Mouse (Mus musculus) midbrain, postnatal 0 days (tissue): ENCODE measurements around the gene Gp1bb. TPM values are rescaled to one million over a fixed set of nuclear protein-coding genes. Genes with fewer than 3 reads are reported as not detected.

Experiments
- ATAC-seq: fragments of 200-750 bp; cut with Nextera tagmentation; 2 replicates; pipeline ENCODE4 v1.8.0; 2017; ENCODE audit warnings: moderate number of reproducible peaks, mild to moderate bottlenecking, moderate TSS enrichment, moderate library complexity; ENCODE audit not compliant: low FRiP score
- DNase-seq: peaks from one replicate; pipeline ENCODE4 v3.0.0-alpha.2; 2015; ENCODE audit warnings: low spot score
- H3K27ac ChIP-seq: fragments of 300-500 bp; sonication (generic); 2 replicates; pipeline ENCODE4 v1.5.1; 2014; ENCODE audit warnings: low read depth, mild to moderate bottlenecking, low read length, mixed read lengths
- H3K27me3 ChIP-seq: fragments of 300-500 bp; sonication (generic); 2 replicates; pipeline ENCODE4 v1.6.1; 2014; ENCODE audit warnings: low read length, control low read depth, mixed read lengths; ENCODE audit not compliant: insufficient read depth
- H3K36me3 ChIP-seq: fragments of 300-500 bp; sonication (generic); 2 replicates; pipeline ENCODE4 v1.6.1; 2014; ENCODE audit warnings: low read length, control low read depth, mixed read lengths; ENCODE audit not compliant: insufficient read depth
- H3K4me1 ChIP-seq: fragments of 300-500 bp; sonication (generic); 2 replicates; pipeline ENCODE4 v1.6.1; 2014; ENCODE audit warnings: mild to moderate bottlenecking, control low read depth, antibody characterized with exemption, low read length, mixed read lengths; ENCODE audit not compliant: insufficient read depth
- H3K4me2 ChIP-seq: fragments of 300-500 bp; sonication (generic); 2 replicates; pipeline ENCODE4 v1.6.1; 2014; ENCODE audit warnings: low read depth, mild to moderate bottlenecking, low read length, mixed read lengths; ENCODE audit not compliant: poor library complexity, severe bottlenecking
- H3K4me3 ChIP-seq: fragments of 300-500 bp; sonication (generic); 2 replicates; pipeline ENCODE4 v1.5.1; 2014; ENCODE audit warnings: low read depth, mild to moderate bottlenecking, low read length, moderate library complexity
- H3K9ac ChIP-seq: fragments of 300-500 bp; sonication (generic); replicated peaks from 2 replicates; pipeline ENCODE4 v1.6.1; 2014; ENCODE audit warnings: mild to moderate bottlenecking, low read length, moderate library complexity, mixed read lengths; ENCODE audit not compliant: poor library complexity, severe bottlenecking
- H3K9me3 ChIP-seq: fragments of 300-500 bp; sonication (generic); 2 replicates; pipeline ENCODE4 v1.6.1; 2016; ENCODE audit warnings: low read length, control low read depth
- CTCF ChIP-seq: IDR thresholded peaks from 2 replicates; pipeline ENCODE4 v1.5.1; 2016; ENCODE audit warnings: antibody characterized with exemption, mild to moderate bottlenecking
- WGBS: fragments of 180-500 bp; shearing (Covaris S2); extraction: QIAGEN DNeasy Blood & Tissue Kit; methylation state at CpG from one replicate; pipeline ENCODE4 v1.1.7; 2014; 5-methylcytosine and 5-hydroxymethylcytosine counted together
- polyA plus RNA-seq: library from polyadenylated mRNA; unstranded; fragments of >200 nt; fragmentation: Nextera tagmentation; extraction: Ambion mirVana; gene quantifications from 2 replicates; pipeline ENCODE4 v1.2.1, GENCODE M21; 2015
- total RNA-seq: library from RNA; depleted of rRNA; stranded (reverse); fragments of >200 nt; gene quantifications from 2 replicates; pipeline ENCODE4 v1.2.3, GENCODE M21; 2014

Gene Gp1bb
- total and polyA plus RNA-seq, 2 experiments from 2014 or later: 11.6 to 28.6 TPM

DNA sequence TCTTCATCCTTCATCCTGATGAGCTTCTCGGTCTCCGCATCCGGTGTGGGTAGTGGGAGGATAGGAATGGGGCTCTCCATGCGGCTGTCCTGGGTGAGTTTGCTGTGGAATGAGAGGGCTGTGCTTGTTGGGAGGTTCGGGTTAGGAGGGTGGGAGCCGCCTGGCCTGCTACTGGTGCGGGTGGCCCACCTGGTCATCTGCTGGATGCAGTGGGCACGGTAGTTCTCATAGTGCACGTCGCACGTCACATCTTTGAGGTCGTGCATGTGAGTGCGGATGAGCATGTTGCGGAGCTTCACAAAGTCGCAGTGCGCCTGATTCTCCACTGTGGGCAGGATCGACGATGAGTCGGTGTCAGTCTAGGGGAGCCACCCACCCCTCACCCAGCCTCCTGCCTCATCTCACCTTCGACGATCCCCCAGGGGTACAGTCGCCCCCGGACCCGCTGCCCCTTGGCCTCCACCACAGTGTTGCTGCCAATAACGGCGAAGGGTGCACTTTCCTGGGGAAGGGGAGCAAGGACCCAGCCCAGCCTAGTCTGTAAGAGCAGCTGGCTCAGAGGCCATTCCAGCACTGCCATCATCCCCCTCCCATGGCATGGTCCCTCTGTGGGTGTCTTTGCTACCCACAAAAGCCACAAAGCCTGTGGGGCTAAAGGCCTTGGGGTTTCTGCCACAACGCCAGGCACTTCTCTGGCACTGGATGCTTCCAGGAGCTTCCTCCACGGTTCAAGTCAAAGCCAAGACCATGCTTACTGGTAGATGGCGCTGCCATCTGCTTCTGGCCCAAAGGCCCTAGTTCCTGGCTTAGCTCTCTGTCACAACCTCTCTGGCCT is 930 bp upstream of the Gp1bb start:
- no peak overlapping the region for H3K4me3 ChIP-seq
- H3K4me2 ChIP-seq: no peak overlapping the region
- TF ChIP-seq CTCF: peak; percentile 39; the same call in 1 of the 2 replicates
- no peak overlapping the region for H3K27ac ChIP-seq
- peak; percentile 32 for DNase-seq
- peaks cover 13% of the 10 kb centered on the region; the same call in 1 of the 2 replicates for H3K4me1 ChIP-seq
- H3K9ac ChIP-seq: no peak overlapping the region
- no peaks in the 10 kb centered on the region for H3K9me3 ChIP-seq
- 50% methylated on average over 29 of the region's 29 CpGs for WGBS
- peaks cover 40% of the 10 kb centered on the region for H3K27me3 ChIP-seq
- H3K36me3 ChIP-seq: peaks cover 30% of the 10 kb centered on the region
- no peak for ATAC-seq

- Histone ChIP-seq H3K4me2 (peak overlapping the region; percentile 63), H3K4me1 (peaks cover 6% of the 10 kb centered on the region; the same call in 1 of the 2 replicates), H3K27ac (no peak overlapping the region), H3K9me3 (no peaks in the 10 kb centered on the region), H3K27me3 (peaks cover 40% of the 10 kb centered on the region), H3K36me3 (peaks cover 30% of the 10 kb centered on the region), H3K9ac (0 out of 2 replicates have a peak overlapping the region, but pooled peaks have one; percentile 29), H3K4me3 (peak overlapping the region; percentile 30)
- no peak for DNase-seq
- 23% methylated on average over 38 of the region's 38 CpGs for WGBS
- no peak for ATAC-seq
- no peak for TF ChIP-seq CTCF
Observed at GRCm38 (mm10) chr16:18621362-18622001, 721 bp downstream of the Gp1bb start.

GRCm38 (mm10) chr16:18620601-18621361 is 1.4 kb downstream of the Gp1bb start:
- H3K27ac ChIP-seq: no peak overlapping the region
- H3K27me3 ChIP-seq: peaks cover 40% of the 10 kb centered on the region
- peak; percentile 68 for DNase-seq
- no peak for TF ChIP-seq CTCF
- H3K4me3 ChIP-seq: peak overlapping the region; percentile 30
- H3K4me2 ChIP-seq: peak overlapping the region; percentile 63
- peaks cover 30% of the 10 kb centered on the region for H3K36me3 ChIP-seq
- WGBS: 9% methylated on average over 54 of the region's 74 CpGs
- no peaks in the 10 kb centered on the region for H3K9me3 ChIP-seq
- H3K4me1 ChIP-seq: no peaks in the 10 kb centered on the region; the same call in 1 of the 2 replicates
- peak; percentile 36 for ATAC-seq
- peak overlapping the region; percentile 29; the same call in 1 of the 2 replicates for H3K9ac ChIP-seq

DNA sequence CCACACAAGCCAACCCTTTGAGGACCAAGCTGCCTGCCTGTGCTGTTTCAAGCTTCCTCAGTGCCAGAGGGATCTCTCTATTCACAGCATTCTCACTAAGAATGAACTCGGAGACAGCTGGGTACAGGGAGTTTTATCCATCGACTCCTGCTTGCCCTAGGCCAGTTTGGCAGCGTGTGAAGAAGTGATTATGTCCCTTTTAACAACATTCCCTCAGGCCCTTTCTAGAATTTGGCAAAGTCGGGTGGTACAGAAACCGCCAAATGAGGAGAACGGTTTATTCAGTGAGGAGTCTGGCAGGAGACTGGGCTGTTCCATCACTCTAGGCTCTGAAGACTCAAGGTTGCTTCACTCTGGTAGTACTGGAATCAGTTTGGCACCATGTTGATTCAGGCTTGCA is 2.0 kb downstream of the Gp1bb start:
- peaks cover 40% of the 10 kb centered on the region for H3K27me3 ChIP-seq
- peak; percentile 29 for DNase-seq

GRCm38 (mm10) chr16:18619110-18619509 is 3.1 kb downstream of the Gp1bb start:
- no peak overlapping the region for H3K4me3 ChIP-seq
- H3K4me2 ChIP-seq: no peak overlapping the region
- WGBS: 39% methylated on average over 4 of the region's 4 CpGs
- H3K9me3 ChIP-seq: no peaks in the 10 kb centered on the region
- no peak overlapping the region for H3K27ac ChIP-seq
- no peak for TF ChIP-seq CTCF
- peaks cover 33% of the 10 kb centered on the region for H3K27me3 ChIP-seq
- H3K36me3 ChIP-seq: peaks cover 19% of the 10 kb centered on the region
- no peak for ATAC-seq
- H3K9ac ChIP-seq: no peak overlapping the region
- H3K4me1 ChIP-seq: no peaks in the 10 kb centered on the region; the same call in 1 of the 2 replicates
- DNase-seq: no peak

More for the DNA sequence above, 2.0 kb downstream of the Gp1bb start:
- peak overlapping the region; percentile 63; the same call in 1 of the 2 replicates for H3K4me2 ChIP-seq
- no peak for TF ChIP-seq CTCF
- peaks cover 29% of the 10 kb centered on the region for H3K36me3 ChIP-seq
- H3K9ac ChIP-seq: no peak overlapping the region
- ATAC-seq: no peak
- H3K9me3 ChIP-seq: no peaks in the 10 kb centered on the region
- no peak overlapping the region for H3K27ac ChIP-seq
- no peaks in the 10 kb centered on the region; the same call in 1 of the 2 replicates for H3K4me1 ChIP-seq
- WGBS: 33% methylated on average over 6 of the region's 6 CpGs
- H3K4me3 ChIP-seq: peak overlapping the region; percentile 30
